Mouse (Mus musculus) bone marrow macrophage, adult 2 months (primary cell): ENCODE data around the gene Msl2. TPM values are rescaled to one million over a fixed set of nuclear protein-coding genes. Genes with fewer than 3 reads are reported as not detected.
A peak's percentile ranks its signal among the peaks of the same experiment; 100 is the strongest.

Experiments used
- H3K27ac ChIP-seq: 2 replicates; pipeline ENCODE4 v1.5.1; 2012; ENCODE audit warnings: low read depth, low read length; ENCODE audit not compliant: insufficient read depth
- H3K4me1 ChIP-seq: 2 replicates; pipeline ENCODE4 v1.6.1; 2012; ENCODE audit warnings: low read length; ENCODE audit not compliant: control insufficient read depth, insufficient read depth
- H3K4me3 ChIP-seq: 2 replicates; pipeline ENCODE4 v1.5.1; 2012; ENCODE audit warnings: mild to moderate bottlenecking, low read length, moderate library complexity; ENCODE audit not compliant: insufficient read depth
- CTCF ChIP-seq: IDR thresholded peaks from 2 replicates; pipeline ENCODE4 v1.5.1; 2012; ENCODE audit warnings: low read depth, mild to moderate bottlenecking, low read length, moderate library complexity
- POLR2A ChIP-seq: IDR thresholded peaks from 2 replicates; pipeline ENCODE4 v1.6.1; 2012; ENCODE audit warnings: mild to moderate bottlenecking, low read depth, low read length, borderline replicate concordance
- polyA plus RNA-seq: library from polyadenylated mRNA; stranded (reverse); fragments of >200 nt; gene quantifications from 2 replicates; pipeline ENCODE4 v1.2.4, GENCODE M21; 2012; ENCODE audit not compliant: missing spikeins, insufficient read depth, insufficient read length

Msl2 gene
- polyA plus RNA-seq, 1 experiment = 38.9 TPM

GRCm38 (mm10) chr9:101113317-101113716 is 39.4 kb downstream of the Msl2 start:
- Histone ChIP-seq H3K27ac (no peak overlapping the region), H3K4me1 (peaks cover 6% of the 10 kb centered on the region), H3K4me3 (no peak overlapping the region)
- TF ChIP-seq CTCF (no peak), POLR2A (no peak)

DNA sequence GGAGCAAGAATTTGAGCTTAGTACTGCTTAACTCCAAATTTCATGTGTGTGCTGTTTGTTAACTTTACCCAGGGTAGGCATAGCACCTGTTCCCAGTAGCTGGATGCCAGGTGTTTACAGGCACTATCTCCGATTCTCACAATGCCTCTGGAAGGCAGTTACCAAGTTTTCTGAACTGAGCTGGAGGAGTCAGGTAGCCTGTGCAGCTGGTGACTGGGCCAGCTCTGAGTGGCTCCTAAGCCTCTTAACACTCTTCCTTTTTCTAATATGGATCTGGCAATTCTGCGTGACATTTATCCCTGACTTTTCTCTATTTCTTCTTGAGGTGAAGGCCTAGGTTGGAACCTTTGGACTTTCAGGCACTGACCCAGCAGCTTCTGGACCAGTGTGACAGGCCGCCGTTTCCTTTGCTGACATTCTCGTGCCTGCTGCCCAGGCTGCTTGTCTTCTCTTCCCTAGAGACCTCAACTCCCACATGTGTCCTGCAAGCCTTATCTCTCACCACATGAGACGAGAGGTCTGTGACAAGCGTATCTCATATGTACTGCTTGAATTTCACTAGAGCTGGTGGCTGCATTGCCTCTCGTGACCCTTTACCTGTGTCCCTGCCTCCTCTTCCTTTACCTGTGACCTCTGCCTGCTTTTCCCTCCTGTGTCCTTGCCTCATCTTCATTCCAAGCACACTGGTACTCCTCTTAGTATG is 40.4 kb downstream of the Msl2 start:
- H3K4me3 ChIP-seq = no peak overlapping the region
- peaks cover 6% of the 10 kb centered on the region for H3K4me1 ChIP-seq
- no peak overlapping the region for H3K27ac ChIP-seq
- no peak for TF ChIP-seq POLR2A
- no peak for TF ChIP-seq CTCF

- Histone ChIP-seq H3K4me1 (no peaks in the 10 kb centered on the region), H3K4me3 (no peak overlapping the region), H3K27ac (no peak overlapping the region)
- TF ChIP-seq CTCF (no peak), POLR2A (no peak)
Observed at GRCm38 (mm10) chr9:101143635-101144034, 69.7 kb downstream of the Msl2 start.

- H3K27ac ChIP-seq = no peak overlapping the region
- H3K4me3 ChIP-seq = no peak overlapping the region
- H3K4me1 ChIP-seq = peaks cover 3% of the 10 kb centered on the region
- TF ChIP-seq CTCF (peak; percentile 19; the same call in 1 of the 2 replicates), POLR2A (no peak)
Observed at GRCm38 (mm10) chr9:101152872-101153271, 79.0 kb downstream of the Msl2 start.

Other genes with a start within 250 kb of the Msl2 start
- gene Pccb, start 39.2 kb upstream of the Msl2 start, polyA plus RNA-seq = 24.0 and 24.7 TPM in 2 replicates
- 3.9 and 4.0 TPM in 2 replicates for gene Ppp2r3a, start 177.7 kb downstream of the Msl2 start, polyA plus RNA-seq